Mouse (Mus musculus): ENCODE measurements around the gene Gm10277. TPM values are rescaled to one million over a fixed set of nuclear protein-coding genes. Genes with fewer than 3 reads are reported as not detected.

The Gm10277 gene
- total and polyA plus RNA-seq, 2 experiments from 2014 or later, result 1.0 TPM; not detected in 1

DNA sequence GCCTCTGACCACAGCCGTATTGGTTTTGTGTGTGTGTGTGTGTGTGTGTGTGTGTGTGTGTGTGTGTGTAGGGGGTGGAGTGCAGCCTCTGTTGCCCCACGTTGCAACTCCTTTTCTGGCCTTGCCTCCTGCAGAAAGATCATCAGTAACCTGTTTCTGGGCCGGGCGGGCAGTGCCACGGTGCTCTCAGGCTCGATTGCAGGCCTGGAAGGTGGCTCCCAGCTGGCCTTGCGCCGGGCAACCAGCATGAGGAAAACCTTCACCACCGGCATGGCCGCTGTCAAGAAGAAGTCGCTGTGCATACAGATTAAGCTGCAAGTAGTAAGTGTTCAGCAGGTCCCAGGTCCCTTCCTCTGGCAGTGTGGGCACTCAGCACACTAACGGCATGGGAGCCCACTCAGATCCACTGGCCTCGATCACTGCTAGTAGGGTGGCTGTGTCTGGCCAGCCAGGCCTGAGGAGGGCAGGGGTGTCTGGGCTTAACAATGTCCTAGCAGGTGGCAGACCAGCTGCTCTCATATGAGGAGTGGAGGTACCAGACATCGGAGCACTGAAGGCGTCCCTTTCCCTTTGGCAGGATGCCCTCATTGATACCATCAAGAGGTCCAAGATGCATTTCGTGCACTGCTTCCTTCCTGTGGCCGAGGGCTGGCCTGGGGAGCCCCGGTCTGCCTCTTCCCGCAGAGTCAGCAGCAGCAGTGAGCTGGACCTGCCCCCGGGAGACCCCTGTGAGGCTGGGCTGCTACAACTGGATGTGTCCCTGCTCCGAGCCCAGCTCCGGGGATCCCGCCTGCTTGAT lies 41.7 kb upstream of the Gm10277 start:
- DNase-seq (ENCODE audit: low spot score) (peak; percentile 53), ATAC-seq (ENCODE audit: low FRiP score) (no peak)
- H3K27me3 ChIP-seq (ENCODE audit: insufficient read depth, low read length), result no peaks in the 10 kb centered on the region
- H3K9ac ChIP-seq (replicated peaks; ENCODE audit: low read length, poor library complexity, severe bottlenecking), result no peak overlapping the region
- H3K27ac ChIP-seq (ENCODE audit: low read depth, low read length), result no peak overlapping the region
- no peak overlapping the region for H3K4me3 ChIP-seq (ENCODE audit: low read depth, low read length)
- peaks cover 46% of the 10 kb centered on the region for H3K36me3 ChIP-seq (ENCODE audit: insufficient read depth, low read length)
- TF ChIP-seq CTCF (IDR thresholded peaks at IDR 0.05), result no peak
- H3K4me1 ChIP-seq (ENCODE audit: insufficient read depth, low read length), result peaks cover 3% of the 10 kb centered on the region
- no peak overlapping the region for H3K4me2 ChIP-seq (ENCODE audit: low read depth, low read length, poor library complexity, severe bottlenecking)
- WGBS, result 73% methylated on average over 23 of the region's 23 CpGs
- H3K9me3 ChIP-seq (ENCODE audit: low read length), result no peaks in the 10 kb centered on the region

DNA sequence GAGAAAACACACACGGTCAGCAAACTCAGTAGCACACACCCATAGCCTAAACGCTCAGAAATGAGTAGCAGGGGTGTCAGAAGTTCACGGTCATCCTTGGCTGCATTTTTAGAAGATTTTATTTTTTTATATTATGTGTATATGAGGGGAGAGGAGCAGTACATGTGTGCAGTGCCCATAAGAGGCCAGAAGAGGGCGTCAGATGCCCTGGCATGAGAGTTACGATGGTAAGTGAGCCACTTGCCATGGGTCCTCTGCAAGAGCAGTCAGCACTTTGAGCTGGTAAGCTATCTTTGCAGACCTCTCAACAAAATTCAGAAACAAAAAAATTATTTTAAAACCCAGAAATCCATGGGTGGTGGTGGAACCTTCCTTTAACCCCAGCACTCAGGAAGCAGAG lies 40.6 kb upstream of the Gm10277 start:
- Histone ChIP-seq H3K9me3 (ENCODE audit: low read length) (no peaks in the 10 kb centered on the region), H3K27ac (ENCODE audit: low read depth, low read length) (no peak overlapping the region), H3K4me3 (ENCODE audit: low read depth, low read length) (no peak overlapping the region), H3K36me3 (ENCODE audit: insufficient read depth, low read length) (peaks cover 52% of the 10 kb centered on the region), H3K9ac (replicated peaks; ENCODE audit: low read length, poor library complexity, severe bottlenecking) (no peak overlapping the region), H3K27me3 (ENCODE audit: insufficient read depth, low read length) (no peaks in the 10 kb centered on the region), H3K4me1 (ENCODE audit: insufficient read depth, low read length) (peaks cover 3% of the 10 kb centered on the region), H3K4me2 (ENCODE audit: low read depth, low read length, poor library complexity, severe bottlenecking) (no peak overlapping the region)
- 84% methylated on average over 5 of the region's 5 CpGs for WGBS
- ATAC-seq (ENCODE audit: low FRiP score) (no peak), DNase-seq (ENCODE audit: low spot score) (no peak)
- peak; percentile 60 for TF ChIP-seq CTCF (IDR thresholded peaks at IDR 0.05)

GRCm38 (mm10) chr11:77827241-77827995 lies 39.9 kb upstream of the Gm10277 start:
- Histone ChIP-seq H3K4me1 (ENCODE audit: insufficient read depth, low read length) (peaks cover 3% of the 10 kb centered on the region), H3K4me2 (ENCODE audit: low read depth, low read length, poor library complexity, severe bottlenecking) (no peak overlapping the region), H3K9ac (replicated peaks; ENCODE audit: low read length, poor library complexity, severe bottlenecking) (no peak overlapping the region), H3K27me3 (ENCODE audit: insufficient read depth, low read length) (no peaks in the 10 kb centered on the region), H3K27ac (ENCODE audit: low read depth, low read length) (no peak overlapping the region; the same call in 1 of the 2 replicates), H3K4me3 (ENCODE audit: low read depth, low read length) (no peak overlapping the region), H3K9me3 (ENCODE audit: low read length) (no peaks in the 10 kb centered on the region), H3K36me3 (ENCODE audit: insufficient read depth, low read length) (peaks cover 49% of the 10 kb centered on the region)
- DNase-seq (ENCODE audit: low spot score) (peak; percentile 86), ATAC-seq (ENCODE audit: low FRiP score) (peak; percentile 56; the same call in 1 of the 2 replicates)
- peak; percentile 100 for TF ChIP-seq CTCF (IDR thresholded peaks at IDR 0.05)
- 54% methylated on average over 18 of the region's 18 CpGs for WGBS

DNA sequence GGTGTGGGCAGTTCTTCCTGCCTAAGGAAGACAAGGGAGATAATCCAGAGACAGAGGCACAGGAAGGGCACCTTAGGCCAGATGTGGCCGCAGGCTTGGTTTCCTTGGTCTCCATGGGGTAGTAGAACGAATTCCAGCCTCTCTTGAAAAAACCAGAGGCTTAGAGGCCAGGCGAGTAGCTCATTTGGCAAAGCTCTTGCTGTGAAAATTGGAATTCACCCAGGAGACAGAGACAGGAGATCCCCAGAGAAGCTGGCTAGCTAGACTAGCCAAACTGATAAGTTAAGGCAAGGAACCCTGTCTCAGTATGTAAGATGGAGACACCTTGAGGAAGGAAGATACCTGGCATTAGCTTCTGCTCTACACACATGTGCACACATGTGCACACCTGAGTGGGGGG lies 38.8 kb upstream of the Gm10277 start:
- peaks cover 46% of the 10 kb centered on the region for H3K36me3 ChIP-seq (ENCODE audit: insufficient read depth, low read length)
- H3K4me3 ChIP-seq (ENCODE audit: low read depth, low read length), result no peak overlapping the region
- DNase-seq (ENCODE audit: low spot score) (peak; percentile 22), ATAC-seq (ENCODE audit: low FRiP score) (no peak)
- no peak for TF ChIP-seq CTCF (IDR thresholded peaks at IDR 0.05)
- H3K4me1 ChIP-seq (ENCODE audit: insufficient read depth, low read length), result peaks cover 3% of the 10 kb centered on the region
- H3K27ac ChIP-seq (ENCODE audit: low read depth, low read length), result peak overlapping the region; percentile 67
- no peaks in the 10 kb centered on the region for H3K9me3 ChIP-seq (ENCODE audit: low read length)
- H3K9ac ChIP-seq (replicated peaks; ENCODE audit: low read length, poor library complexity, severe bottlenecking), result no peak overlapping the region
- 27% methylated on average over 3 of the region's 3 CpGs for WGBS
- H3K27me3 ChIP-seq (ENCODE audit: insufficient read depth, low read length), result no peaks in the 10 kb centered on the region
- no peak overlapping the region for H3K4me2 ChIP-seq (ENCODE audit: low read depth, low read length, poor library complexity, severe bottlenecking)

DNA sequence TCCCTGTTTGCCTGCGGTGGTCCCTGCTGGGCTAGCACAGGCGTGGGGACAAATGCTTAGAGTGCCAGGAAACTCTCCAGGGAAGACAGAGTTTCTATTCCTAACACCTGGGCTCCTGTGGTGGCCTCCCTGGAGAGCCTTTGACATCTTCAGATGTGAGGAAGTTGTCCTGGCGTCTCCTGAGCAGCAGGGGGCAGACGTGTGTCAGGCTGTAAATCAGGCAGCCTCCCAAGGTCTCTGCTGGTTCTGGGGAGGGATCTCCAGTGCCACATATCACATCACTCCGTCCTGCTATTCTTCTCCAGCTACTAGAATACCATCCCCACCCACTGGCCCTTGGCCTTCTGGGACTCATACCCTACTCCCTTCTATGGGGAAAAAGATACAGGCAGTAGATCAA lies 38.3 kb upstream of the Gm10277 start:
- no peak overlapping the region for H3K4me2 ChIP-seq (ENCODE audit: low read depth, low read length, poor library complexity, severe bottlenecking)
- no peak overlapping the region for H3K9ac ChIP-seq (replicated peaks; ENCODE audit: low read length, poor library complexity, severe bottlenecking)
- peaks cover 3% of the 10 kb centered on the region for H3K4me1 ChIP-seq (ENCODE audit: insufficient read depth, low read length)
- H3K27me3 ChIP-seq (ENCODE audit: insufficient read depth, low read length), result no peaks in the 10 kb centered on the region
- peak; percentile 89 for TF ChIP-seq CTCF (IDR thresholded peaks at IDR 0.05)
- WGBS, result 6% methylated on average over 5 of the region's 5 CpGs
- peak overlapping the region; percentile 67 for H3K27ac ChIP-seq (ENCODE audit: low read depth, low read length)
- H3K4me3 ChIP-seq (ENCODE audit: low read depth, low read length), result no peak overlapping the region
- peak; percentile 90 for DNase-seq (ENCODE audit: low spot score)
- no peaks in the 10 kb centered on the region for H3K9me3 ChIP-seq (ENCODE audit: low read length)
- H3K36me3 ChIP-seq (ENCODE audit: insufficient read depth, low read length), result peaks cover 50% of the 10 kb centered on the region
- peak; percentile 27; the same call in 1 of the 2 replicates for ATAC-seq (ENCODE audit: low FRiP score)

- 11% methylated on average over 7 of the region's 7 CpGs for WGBS
- no peak for ATAC-seq (ENCODE audit: low FRiP score)
- peaks cover 60% of the 10 kb centered on the region for H3K36me3 ChIP-seq (ENCODE audit: insufficient read depth, low read length)
- no peak overlapping the region for H3K4me2 ChIP-seq (ENCODE audit: low read depth, low read length, poor library complexity, severe bottlenecking)
- H3K4me3 ChIP-seq (ENCODE audit: low read depth, low read length), result no peak overlapping the region
- no peaks in the 10 kb centered on the region for H3K9me3 ChIP-seq (ENCODE audit: low read length)
- no peak overlapping the region for H3K27ac ChIP-seq (ENCODE audit: low read depth, low read length)
- peaks cover 3% of the 10 kb centered on the region for H3K4me1 ChIP-seq (ENCODE audit: insufficient read depth, low read length)
- TF ChIP-seq CTCF (IDR thresholded peaks at IDR 0.05), result peak; percentile 89
- DNase-seq (ENCODE audit: low spot score), result peak; percentile 70
- no peak overlapping the region for H3K9ac ChIP-seq (replicated peaks; ENCODE audit: low read length, poor library complexity, severe bottlenecking)
- no peaks in the 10 kb centered on the region for H3K27me3 ChIP-seq (ENCODE audit: insufficient read depth, low read length)
Measured at GRCm38 (mm10) chr11:77822781-77823180, 35.2 kb upstream of the Gm10277 start.

Measured in midbrain, postnatal 0 days (tissue).